Mouse (Mus musculus): ENCODE data around the gene Oprd1.

The Oprd1 gene

GRCm38 (mm10) chr4:132078296-132078714 is 66.0 kb downstream of the Oprd1 start:
- no peak for DNase-seq

- DNase-seq = no peak
Observed at GRCm38 (mm10) chr4:132077445-132077844, 66.8 kb downstream of the Oprd1 start.

DNA sequence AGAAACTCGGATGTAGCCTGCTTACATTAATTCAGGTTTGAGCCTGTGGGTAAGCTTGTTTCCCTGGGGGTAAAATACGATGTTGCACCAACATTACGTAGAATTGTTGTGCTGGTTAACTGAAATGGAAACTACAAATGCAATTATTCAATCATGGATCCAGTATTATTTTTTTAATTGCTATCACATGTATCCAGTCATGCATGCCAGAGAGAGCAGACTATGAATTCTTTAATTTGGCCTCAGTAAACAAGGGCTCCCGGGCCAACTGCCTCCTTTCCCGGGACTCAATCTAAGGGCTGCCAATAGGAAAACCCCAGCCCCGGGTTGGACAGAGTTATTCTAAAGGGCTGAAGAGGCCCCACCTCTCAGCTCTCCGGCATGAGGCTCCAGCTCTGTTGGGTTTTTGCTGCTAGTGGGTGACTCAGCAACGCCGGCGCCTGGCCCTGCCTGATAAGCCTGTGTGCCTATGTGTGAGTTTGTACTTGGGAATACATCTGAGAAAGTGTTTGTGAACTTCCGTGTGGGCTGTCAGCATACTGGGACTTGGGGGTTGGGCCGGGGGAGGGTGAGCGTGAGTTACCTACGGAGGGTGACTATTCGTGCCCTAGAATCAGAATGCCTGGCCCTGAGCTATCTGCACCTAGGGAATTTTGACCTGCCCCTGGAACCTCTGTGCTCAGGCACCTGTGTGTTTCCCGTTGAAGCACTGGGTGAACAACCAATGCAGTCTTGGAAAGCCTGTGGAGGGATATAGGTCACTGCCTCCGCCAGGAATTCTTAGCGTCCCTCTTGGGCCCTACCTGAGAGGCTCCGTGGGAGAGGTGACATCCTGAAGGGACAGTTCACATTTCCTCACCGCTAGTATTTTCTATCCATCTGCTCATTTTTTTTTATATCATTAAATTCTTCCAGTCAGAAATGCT is 67.5 kb downstream of the Oprd1 start:
- no peak for DNase-seq

DNA sequence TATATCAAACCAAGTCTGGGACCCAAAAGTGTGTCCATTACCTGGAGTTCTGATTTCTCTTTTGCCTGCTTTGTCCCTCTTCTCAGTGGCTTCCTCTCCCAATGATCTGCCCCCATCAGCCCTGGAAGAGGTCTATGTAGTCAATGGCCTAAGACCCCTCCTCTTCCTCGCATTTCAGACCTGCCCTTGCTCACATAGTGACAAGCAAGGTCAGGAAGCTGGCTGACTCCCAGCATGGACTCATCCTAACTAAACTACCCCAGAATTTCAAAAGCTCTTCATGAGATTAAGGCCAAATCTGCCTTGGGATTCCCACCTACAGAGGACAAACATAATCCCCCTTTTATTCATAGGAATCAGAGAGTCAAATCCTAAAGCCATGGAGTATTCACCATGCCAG is 68.5 kb downstream of the Oprd1 start:
- DNase-seq = no peak

DNA sequence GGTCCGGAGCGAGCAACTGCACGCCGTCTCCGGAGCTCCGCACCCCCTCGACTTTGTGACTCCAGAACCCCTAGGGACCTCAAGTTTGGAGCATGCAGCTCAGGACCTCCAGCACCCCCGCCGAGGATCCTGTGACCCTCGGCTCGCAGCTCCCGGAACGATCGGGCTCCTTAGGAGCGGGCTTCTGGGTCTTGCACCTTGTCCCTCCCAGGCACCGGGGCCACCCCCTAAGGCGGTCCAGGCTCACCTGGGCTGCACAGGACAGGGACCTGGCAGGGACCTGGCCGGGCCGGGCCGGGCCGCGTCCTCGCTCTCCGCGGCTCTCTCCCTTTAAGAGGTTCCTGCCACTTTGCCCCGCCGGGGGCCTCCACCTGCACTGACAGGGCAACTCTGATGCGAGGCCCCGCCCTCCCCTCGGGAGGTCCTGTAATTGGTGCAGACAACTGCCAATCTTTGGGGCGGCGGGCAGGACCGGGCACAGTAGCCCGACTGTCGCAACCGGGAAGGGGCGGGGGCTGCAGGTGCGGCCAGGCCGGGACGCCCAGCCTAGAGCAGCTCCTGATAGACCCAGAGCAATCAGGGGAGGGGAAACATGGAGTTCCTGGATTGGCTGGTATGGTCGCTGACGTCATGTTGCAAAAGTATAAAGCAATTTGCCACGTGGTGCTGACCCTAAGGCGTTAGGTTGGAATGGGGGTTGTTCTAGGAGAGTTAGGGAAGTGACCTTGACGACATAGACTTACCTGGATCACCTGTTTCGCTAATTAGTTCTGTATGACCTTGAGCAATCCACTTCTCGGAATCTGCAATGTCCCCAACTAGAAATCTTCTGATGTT is 69.1 kb downstream of the Oprd1 start, which contains the start of gene Epb41:
TSS of gene Epb41 (minus strand) at position 389 of the 837 bp plus-strand sequence.
- peak; percentile 100 for DNase-seq

DNA sequence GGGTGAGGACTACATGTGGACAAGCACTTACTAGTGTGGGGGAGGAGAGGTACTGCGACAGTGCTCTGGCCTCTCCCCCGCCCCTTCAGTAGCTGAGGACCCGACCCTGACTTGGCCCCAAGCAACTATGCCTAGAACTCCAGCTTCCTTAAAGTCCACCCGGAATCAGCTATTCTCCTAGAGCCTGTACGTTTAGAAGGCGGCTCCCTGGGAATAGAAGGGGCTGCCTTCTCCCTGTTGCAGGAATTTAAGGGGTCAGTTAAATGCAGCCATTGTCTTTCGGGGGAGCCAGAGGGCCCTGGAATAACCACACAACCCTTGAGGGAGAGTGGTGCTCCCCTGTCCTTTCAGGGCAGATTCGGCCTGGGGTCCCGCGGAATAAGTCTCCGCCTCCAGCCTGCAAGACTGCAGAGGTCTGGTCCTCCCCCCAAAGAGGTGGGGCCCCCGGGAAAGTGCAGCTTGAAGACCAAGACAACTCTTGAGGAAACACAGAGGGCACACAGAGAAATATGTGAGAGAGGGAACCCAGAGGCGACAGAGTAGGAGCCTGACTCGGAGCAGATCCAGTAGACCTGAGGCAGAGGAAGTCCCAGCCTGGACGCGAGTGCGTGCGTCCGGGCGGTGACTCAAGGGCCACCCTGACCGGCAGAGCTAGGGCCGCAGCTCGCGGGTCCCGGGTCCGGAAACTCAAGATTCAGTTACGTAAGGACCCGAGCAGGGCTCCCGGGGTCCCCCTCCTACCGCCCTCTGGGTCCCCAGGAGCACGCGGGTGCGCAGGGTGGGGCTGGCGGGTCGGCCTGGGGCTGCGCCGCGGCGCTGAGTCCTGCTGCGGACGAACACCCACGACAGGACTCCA is 70.0 kb downstream of the Oprd1 start, which contains the start of gene Gm10300:
TSS of gene Gm10300 (plus strand) at position 621 of the 856 bp plus-strand sequence.
- DNase-seq = peak; percentile 54

GRCm38 (mm10) chr4:132072946-132073345 is 71.3 kb downstream of the Oprd1 start:
- no peak for DNase-seq

- DNase-seq = no peak
Observed at GRCm38 (mm10) chr4:132072156-132072555, 72.1 kb downstream of the Oprd1 start.

DNA sequence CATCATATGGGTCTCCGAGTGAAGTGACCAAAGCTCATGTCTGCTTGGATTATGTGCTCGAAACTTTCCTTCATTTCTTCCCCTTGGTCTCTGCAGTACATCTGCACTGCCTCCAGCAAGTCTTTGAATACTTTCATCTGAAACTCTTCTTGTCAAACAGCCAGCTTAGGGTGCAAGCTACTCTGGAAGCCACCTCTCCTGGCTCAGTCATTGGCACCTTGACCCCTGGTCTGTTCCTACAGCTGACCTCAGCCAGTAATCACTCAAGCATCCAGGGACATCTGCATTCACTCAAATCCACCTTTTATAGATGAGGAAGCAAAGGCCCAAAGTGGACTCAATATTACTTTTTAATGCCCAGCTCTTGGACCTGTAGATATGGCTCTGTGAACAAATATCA is 72.6 kb downstream of the Oprd1 start:
- no peak for DNase-seq

DNA sequence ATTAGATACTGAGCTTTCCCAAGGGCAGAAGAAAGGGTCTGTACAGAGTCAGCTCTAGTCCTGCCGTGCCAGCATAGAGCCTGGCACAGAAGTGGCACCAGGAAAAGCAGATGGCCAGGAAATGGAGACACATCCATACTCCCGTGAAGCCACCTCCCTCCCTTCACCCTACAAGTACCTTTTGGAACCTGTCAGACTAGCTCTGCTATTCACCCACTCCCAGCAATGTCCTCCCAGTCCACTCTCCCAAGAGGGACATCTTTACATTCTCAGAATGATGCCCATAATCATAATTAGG is 76.4 kb downstream of the Oprd1 start:
- peak; percentile 61 for DNase-seq

DNA sequence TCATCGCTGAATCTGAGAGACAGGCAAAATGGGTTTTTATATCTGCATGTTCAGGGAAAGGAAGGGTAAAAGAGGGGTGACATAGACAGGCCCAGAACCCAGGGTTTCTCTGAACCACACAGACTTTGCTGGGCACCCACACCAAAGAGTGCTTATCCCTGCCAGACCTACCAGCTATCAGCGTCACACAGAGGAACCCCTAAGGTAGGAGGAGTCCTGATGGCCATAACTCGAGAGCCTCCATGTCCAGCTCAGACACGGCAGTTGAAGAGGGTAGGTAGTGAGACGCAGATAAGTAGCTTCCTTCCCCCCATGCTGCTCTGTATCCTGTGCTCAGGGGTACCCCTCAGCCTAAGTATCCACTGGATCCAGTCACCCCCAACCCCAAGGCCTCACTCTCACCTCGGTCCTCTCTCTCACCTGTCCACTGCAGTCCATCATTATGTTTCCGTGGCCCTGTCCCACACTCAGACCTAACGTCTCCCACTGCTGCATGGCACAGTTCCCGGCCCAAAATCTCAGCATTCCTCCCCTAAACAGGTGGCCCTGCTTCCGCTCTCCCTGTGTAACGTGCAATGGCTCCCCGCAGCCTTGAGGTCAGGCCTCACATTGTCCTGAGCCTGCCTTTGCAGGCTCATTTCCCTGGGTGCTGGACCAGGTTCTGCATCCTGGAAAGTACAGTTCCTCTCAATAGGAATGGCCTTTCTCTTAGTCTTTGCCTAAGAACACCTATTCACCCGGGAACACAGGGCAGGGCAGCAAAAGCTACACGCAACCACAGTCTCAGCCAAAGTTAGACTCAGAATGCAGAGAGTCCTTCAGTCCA is 77.0 kb downstream of the Oprd1 start:
- DNase-seq = peak; percentile 51

- DNase-seq = peak; percentile 72
Observed at GRCm38 (mm10) chr4:132066101-132066773, 78.0 kb downstream of the Oprd1 start.

- no peak for DNase-seq
Observed at GRCm38 (mm10) chr4:132065578-132065977, 78.7 kb downstream of the Oprd1 start.

- DNase-seq = no peak
Observed at GRCm38 (mm10) chr4:132064550-132064949, 79.7 kb downstream of the Oprd1 start.

DNA sequence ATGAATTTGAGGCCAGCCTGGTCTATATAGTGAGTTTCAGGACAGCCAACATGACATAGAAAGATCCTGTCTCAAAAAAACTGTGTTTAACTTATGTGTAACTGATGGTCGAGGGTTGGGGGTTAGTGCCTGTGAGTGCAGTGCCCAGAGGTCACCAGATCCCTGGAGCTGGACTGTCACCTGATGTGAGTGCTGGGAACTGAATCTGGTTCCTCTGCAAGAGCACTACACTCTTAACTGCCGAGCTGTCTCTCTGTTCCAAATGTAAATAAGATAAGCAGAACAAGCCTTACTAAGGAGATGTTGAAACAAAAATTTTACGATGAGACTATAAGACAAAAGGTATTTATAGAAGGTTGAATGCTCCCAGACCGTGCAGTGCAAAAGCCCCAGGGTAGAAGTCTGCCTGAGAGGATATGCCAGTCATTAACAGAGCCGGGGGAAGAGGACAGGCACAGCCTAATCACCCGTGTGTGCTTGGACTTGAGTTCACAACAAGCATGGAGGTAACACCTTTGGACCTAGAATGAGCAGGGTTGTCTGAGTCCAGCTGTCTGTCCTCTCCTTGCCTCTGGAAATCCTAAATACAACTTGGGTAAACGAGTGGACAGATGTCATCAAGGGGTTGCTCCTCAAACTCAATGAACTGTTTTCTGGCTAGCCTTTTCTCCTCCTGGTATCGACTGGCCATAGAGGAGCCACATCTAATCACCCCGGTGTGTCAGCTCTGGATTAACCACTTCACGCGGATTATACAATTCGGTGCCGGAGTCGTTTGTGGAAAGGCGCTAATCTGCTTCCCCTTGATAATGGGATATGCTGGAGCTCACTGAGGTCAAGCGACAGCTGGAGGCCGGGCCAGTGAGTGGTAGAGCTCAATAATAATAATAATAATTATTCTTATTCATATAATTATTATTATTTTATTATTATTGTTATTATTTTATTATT is 81.1 kb downstream of the Oprd1 start:
- DNase-seq = no peak

- DNase-seq = no peak
Observed at GRCm38 (mm10) chr4:132062289-132062688, 82.0 kb downstream of the Oprd1 start.
